In the genomic region with DNA sequence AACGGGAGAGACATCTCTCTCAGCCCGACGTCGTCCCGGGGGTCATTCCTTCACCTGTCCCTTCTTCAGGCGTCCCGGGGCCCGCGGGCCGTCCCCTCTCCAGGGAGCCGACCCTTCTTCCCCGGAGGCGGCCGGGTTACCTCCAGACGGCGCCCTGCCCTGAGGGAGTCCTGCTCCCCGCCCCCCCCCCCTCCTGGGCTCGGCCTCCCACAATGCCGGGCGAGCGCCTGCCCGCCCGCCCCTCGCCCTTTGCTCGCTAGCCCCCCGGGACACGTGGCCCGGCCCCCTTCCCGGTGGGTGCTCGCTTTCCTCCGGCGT, we compare ENCODE assay signal across 1 mouse cellular context.
A peak's percentile ranks its signal among the peaks of the same experiment; 100 is the strongest.
TF ChIP-seq lines count a peak whose summit lies in the region.

No protein-coding gene starts in this region.

TF ChIP-seq in MEL, 35 proteins besides CTCF, POLR2A, EP300 and RAD21 (continued from another document):
- TF ChIP-seq USF2 (IDR thresholded peaks at IDR 0.05; ENCODE audit: borderline replicate concordance in 1 of 2, insufficient read depth in 1 of 2, low read depth in 1 of 2, low read length in 2 of 2) (no peak), NELFE (IDR thresholded peaks at IDR 0.05; ENCODE audit: low read depth, low read length) (no peak), GABPA (IDR thresholded peaks at IDR 0.05; ENCODE audit: low read depth, low read length) (no peak), GATA1 (IDR thresholded peaks at IDR 0.05; ENCODE audit: low read depth, low read length) (no peak), MAZ (IDR thresholded peaks at IDR 0.05; ENCODE audit: low read depth, low read length) (no peak), MYB (IDR thresholded peaks at IDR 0.05; ENCODE audit: low read depth, low read length) (no peak), CHD1 (IDR thresholded peaks at IDR 0.05; ENCODE audit: low read depth, low read length) (peak; percentile 31; the same call in 1 of the 2 replicates), MEF2A (IDR thresholded peaks at IDR 0.05; ENCODE audit: extremely low read depth, insufficient replicate concordance, low read depth, low read length, poor library complexity, severe bottlenecking) (no peak), MYC (IDR thresholded peaks at IDR 0.05; ENCODE audit: low read depth, low read length) (peak; percentile 20; the same call in 1 of the 2 replicates), TAL1 (IDR thresholded peaks at IDR 0.05; ENCODE audit: low read length) (no peak), USF1 (IDR thresholded peaks at IDR 0.05; ENCODE audit: low read depth, low read length) (0 out of 2 replicates have a peak, but pooled peaks have one; percentile 34), TBP (IDR thresholded peaks at IDR 0.05; ENCODE audit: low read depth, low read length) (peak; percentile 5; the same call in 1 of the 2 replicates), MAFK (IDR thresholded peaks at IDR 0.05; ENCODE audit: borderline replicate concordance, low read depth, low read length) (no peak), MAX (IDR thresholded peaks at IDR 0.05; ENCODE audit: low read length) (no peak)
